Mouse (Mus musculus) CH12.LX (cell line): Measurements from ENCODE around the gene Cmklr1. TPM values are rescaled to one million over a fixed set of nuclear protein-coding genes. Genes with fewer than 3 reads are reported as not detected.

ENCODE experiments used
- DNase-seq: peaks from one replicate; pipeline ENCODE4 v3.0.0-alpha.2; 2013; ENCODE audit errors: extremely low read depth
- H3K27ac ChIP-seq: 2 replicates; pipeline ENCODE4 v1.5.1; 2012; ENCODE audit warnings: low read depth, mild to moderate bottlenecking, control low read depth, moderate library complexity; ENCODE audit not compliant: insufficient read depth
- H3K27me3 ChIP-seq: replicated peaks from 2 replicates; pipeline ENCODE3; 2012; ENCODE audit warnings: inconsistent platforms
- H3K36me3 ChIP-seq, 2 experiments: replicated peaks in 1 of 2; 2 replicates each; pipeline versions ENCODE3 to v1.6.1; 2012; ENCODE audit warnings: inconsistent platforms in 1 of 2, low read length in 1 of 2, mild to moderate bottlenecking in 1 of 2, mixed read lengths in 1 of 2, moderate library complexity in 1 of 2; ENCODE audit not compliant: control insufficient read depth in 1 of 2, insufficient read depth in 1 of 2
- H3K4me1 ChIP-seq, 2 experiments: 2 replicates each; pipeline ENCODE4 v1.6.1; 2012; ENCODE audit warnings: inconsistent platforms in 1 of 2, moderate library complexity in 1 of 2; ENCODE audit not compliant: insufficient read depth in 2 of 2, control insufficient read depth in 1 of 2
- H3K4me2 ChIP-seq: 2 replicates; pipeline ENCODE4 v1.6.1; 2012; ENCODE audit warnings: low read depth, mild to moderate bottlenecking, control low read depth; ENCODE audit not compliant: poor library complexity, insufficient read depth, severe bottlenecking
- H3K4me3 ChIP-seq, 3 experiments: fragments of 150-350 bp in 1 of 3; sonication (generic) in 1 of 3; replicated peaks in 1 of 3; 2 replicates each; pipeline versions ENCODE3 to v1.5.1; 2011 to 2012; ENCODE audit warnings: low read depth in 2 of 3, low read length in 2 of 3, mild to moderate bottlenecking in 2 of 3, moderate library complexity in 2 of 3, control low read depth in 1 of 3, improper control_type of control experiment in 1 of 3, inconsistent platforms in 1 of 3, mixed read lengths in 1 of 3; ENCODE audit not compliant: poor library complexity in 1 of 3
- H3K79me2 ChIP-seq: replicated peaks from 2 replicates; pipeline ENCODE4 v1.6.1; 2012; ENCODE audit warnings: mild to moderate bottlenecking, moderate library complexity; ENCODE audit not compliant: control insufficient read depth, poor library complexity, insufficient read depth, severe bottlenecking; ENCODE audit errors: extremely low read depth
- H3K9ac ChIP-seq: 2 replicates; pipeline ENCODE4 v1.6.1; 2012; ENCODE audit warnings: low read depth, mild to moderate bottlenecking, control low read depth, moderate library complexity; ENCODE audit not compliant: insufficient read depth
- H3K9me3 ChIP-seq: replicated peaks from 2 replicates; pipeline ENCODE3; 2012; ENCODE audit warnings: low read length, inconsistent platforms, mixed read lengths
- CHD1 ChIP-seq: IDR thresholded peaks from 2 replicates; pipeline ENCODE4 v1.6.1; 2012; ENCODE audit warnings: low read depth, low read length, improper control_type of control experiment, inconsistent platforms
- ELF1 ChIP-seq: IDR thresholded peaks from 2 replicates; pipeline ENCODE4 v1.6.1; 2014; ENCODE audit warnings: low read depth, mild to moderate bottlenecking, inconsistent platforms, low read length, improper control_type of control experiment
- JUND ChIP-seq: conservative IDR thresholded peaks from 2 replicates; pipeline ENCODE4 v1.6.1; 2011; ENCODE audit warnings: low read depth, low read length, improper control_type of control experiment
- KAT2A ChIP-seq: IDR thresholded peaks from 2 replicates; pipeline ENCODE4 v1.6.1; 2012; ENCODE audit warnings: low read length, improper control_type of control experiment, inconsistent platforms; ENCODE audit not compliant: insufficient replicate concordance
- MAX ChIP-seq: IDR thresholded peaks from 2 replicates; pipeline ENCODE4 v1.6.1; 2011; ENCODE audit warnings: low read length, improper control_type of control experiment
- MYC ChIP-seq: IDR thresholded peaks from 2 replicates; pipeline ENCODE4 v1.6.1; 2011; ENCODE audit warnings: low read depth, mild to moderate bottlenecking, improper control_type of control experiment, low read length
- NELFE ChIP-seq: IDR thresholded peaks from 2 replicates; pipeline ENCODE4 v1.6.1; 2011; ENCODE audit warnings: low read depth, low read length, improper control_type of control experiment
- NRF1 ChIP-seq: IDR thresholded peaks from 2 replicates; pipeline ENCODE4 v1.6.1; 2014; ENCODE audit warnings: low read depth, mild to moderate bottlenecking, inconsistent platforms, low read length, improper control_type of control experiment, moderate library complexity
- PAX5 ChIP-seq: IDR thresholded peaks from 2 replicates; pipeline ENCODE4 v1.6.1; 2012; ENCODE audit warnings: low read length, inconsistent platforms, mixed read lengths
- POLR2AphosphoS2 ChIP-seq: IDR thresholded peaks from 2 replicates; pipeline ENCODE4 v1.6.1; 2011; ENCODE audit warnings: low read depth, low read length, improper control_type of control experiment
- RAD21 ChIP-seq: IDR thresholded peaks from 2 replicates; pipeline ENCODE4 v1.6.1; 2011; ENCODE audit warnings: low read depth, mild to moderate bottlenecking, low read length, improper control_type of control experiment, moderate library complexity
- TCF12 ChIP-seq: IDR thresholded peaks from 2 replicates; pipeline ENCODE4 v1.6.1; 2014; ENCODE audit warnings: low read depth, mild to moderate bottlenecking, inconsistent platforms, low read length, improper control_type of control experiment
- UBTF ChIP-seq: IDR thresholded peaks from 2 replicates; pipeline ENCODE4 v1.6.1; 2012; ENCODE audit warnings: low read depth, mild to moderate bottlenecking, inconsistent platforms, low read length, improper control_type of control experiment, moderate library complexity
- USF1 ChIP-seq: IDR thresholded peaks from 2 replicates; pipeline ENCODE4 v1.6.1; 2014; ENCODE audit warnings: low read depth, mild to moderate bottlenecking, inconsistent platforms, low read length, improper control_type of control experiment
- ZC3H11A ChIP-seq: IDR thresholded peaks from 2 replicates; pipeline ENCODE4 v1.6.1; 2012; ENCODE audit warnings: low read depth, mild to moderate bottlenecking, inconsistent platforms, low read length, improper control_type of control experiment
- ZNF384 ChIP-seq: IDR thresholded peaks from 2 replicates; pipeline ENCODE4 v1.6.1; 2012; ENCODE audit warnings: low read depth, low read length, improper control_type of control experiment, inconsistent platforms
- dilution Hi-C: fragments of 300-500 bp; cut with MboI; formaldehyde crosslinking; loops from 2 replicates; pipeline ENCODE4 v1.14.3; 2020; ENCODE audit warnings: low sequenced_read_pairs; ENCODE audit not compliant: extremely low pct_unique_long_range_greater_than_20kb, extremely low pct_ligation_motif_present
- in situ Hi-C: fragments of 300-500 bp; cut with MboI; formaldehyde crosslinking; loops from 3 replicates; pipeline ENCODE4 v1.14.3; 2019; ENCODE audit warnings: low sequenced_read_pairs, low pct_ligation_motif_present, low pct_unique_long_range_greater_than_20kb, mixed read lengths
- polyA plus RNA-seq: library from polyadenylated mRNA; unstranded; fragments of >175 nt; gene quantifications from 2 replicates; pipeline ENCODE4 v1.2.1, GENCODE M21; 2012; ENCODE audit warnings: low read depth; ENCODE audit not compliant: insufficient read length
- total RNA-seq, 2 experiments: library from RNA; depleted of rRNA; stranded (reverse); fragments of 300-350 nt in 1 of 2; fragments of >200 nt in 1 of 2; gene quantifications; 2 replicates each; pipeline ENCODE4 v1.2.3; 2012 to 2014

Cmklr1 gene
- total and polyA plus RNA-seq, 3 experiments = not detected

DNA sequence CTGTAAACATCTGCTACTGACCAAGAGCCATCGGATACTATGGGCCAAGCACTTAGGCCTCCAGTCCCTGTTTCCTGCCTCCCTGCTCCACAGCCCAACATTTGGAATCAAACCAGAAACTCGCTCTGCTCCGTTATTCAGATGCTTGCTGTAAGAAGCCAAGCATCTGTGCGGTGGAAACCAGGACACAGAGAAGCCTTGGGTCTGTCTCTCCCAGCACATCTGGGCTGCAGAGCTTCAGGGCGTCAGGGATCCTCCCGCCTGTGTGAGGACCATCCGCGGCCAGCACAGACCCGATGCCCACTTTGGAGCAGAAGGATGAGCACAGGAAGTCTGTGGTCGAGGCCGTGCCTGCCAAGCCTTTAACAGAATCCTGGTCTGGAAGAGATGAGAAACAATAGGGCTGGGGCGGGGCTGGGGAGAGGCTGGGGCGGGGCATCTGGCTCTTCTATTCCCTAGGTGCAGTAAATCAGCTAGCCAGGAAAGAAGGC lies 42.2 kb downstream of the Cmklr1 start:
- Histone ChIP-seq H3K27ac (no peak overlapping the region), H3K9me3 (no peaks in the 10 kb centered on the region), H3K4me2 (no peak overlapping the region), H3K36me3 (no peaks in the 10 kb centered on the region), H3K4me3 (no peak overlapping the region), H3K9ac (no peak overlapping the region), H3K27me3 (peaks cover 87% of the 10 kb centered on the region), H3K4me1 (no peaks in the 10 kb centered on the region), H3K79me2 (no peaks in the 10 kb centered on the region)
- DNase-seq = no peak
- dilution Hi-C loops = no loop called here
- TF ChIP-seq ZNF384 (no peak), USF1 (no peak), CHD1 (no peak), JUND (no peak), PAX5 (no peak), NELFE (no peak), MAX (no peak), MYC (no peak)
- in situ Hi-C loops = no loop called here

DNA sequence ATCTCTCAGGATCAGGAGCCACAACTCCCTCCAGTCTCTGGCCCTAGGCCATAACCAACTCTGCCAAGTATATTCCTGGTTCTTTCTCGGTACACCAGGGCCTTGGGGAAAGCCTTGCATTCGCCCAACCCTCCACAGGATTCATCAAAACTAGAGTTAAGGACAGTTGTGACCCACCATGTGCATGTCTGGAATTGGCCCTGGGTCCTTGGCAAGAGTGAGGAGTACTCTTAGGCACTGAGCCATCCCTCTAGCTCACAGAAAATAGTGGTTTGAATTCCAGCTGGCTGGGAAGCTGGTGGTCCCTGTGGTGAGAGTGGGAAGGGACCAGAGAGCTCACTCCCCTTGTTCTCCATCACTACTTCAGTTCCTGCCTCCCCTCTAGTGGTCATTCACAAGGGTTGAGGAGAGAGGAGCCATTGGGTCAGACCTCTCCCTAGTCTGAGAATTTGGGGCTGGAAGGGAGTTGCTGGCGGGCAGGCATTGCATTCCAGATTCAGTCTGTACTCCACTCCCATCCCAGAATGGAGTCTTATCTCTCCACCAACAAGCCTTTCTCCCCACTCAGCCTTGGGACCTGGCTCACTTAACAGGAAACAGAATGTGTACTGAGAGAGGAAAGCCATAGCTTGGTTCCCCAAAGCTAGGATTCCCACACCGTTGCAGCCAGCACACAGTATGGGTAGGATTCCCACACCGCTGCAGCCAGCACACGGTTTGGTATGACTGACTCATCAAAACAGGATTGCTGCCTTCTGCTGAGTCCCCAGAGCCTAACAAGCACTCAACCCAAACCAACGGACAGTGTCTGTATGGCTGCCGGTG lies 43.1 kb downstream of the Cmklr1 start:
- in situ Hi-C loops = no loop called here
- no peaks in the 10 kb centered on the region for H3K79me2 ChIP-seq
- H3K36me3 ChIP-seq = no peaks in the 10 kb centered on the region
- H3K4me3 ChIP-seq = no peak overlapping the region
- dilution Hi-C loops = no loop called here
- H3K9me3 ChIP-seq = no peaks in the 10 kb centered on the region
- peaks cover 90% of the 10 kb centered on the region for H3K27me3 ChIP-seq
- DNase-seq = no peak
- H3K4me1 ChIP-seq = no peaks in the 10 kb centered on the region
- no peak for TF ChIP-seq ZC3H11A
- TF ChIP-seq TCF12 = no peak
- no peak for TF ChIP-seq ZNF384
- TF ChIP-seq RAD21 = no peak
- no peak for TF ChIP-seq NRF1
- TF ChIP-seq CHD1 = no peak
- TF ChIP-seq JUND = no peak
- TF ChIP-seq ELF1 = no peak
- no peak for TF ChIP-seq UBTF
- no peak for TF ChIP-seq PAX5
- no peak for TF ChIP-seq POLR2AphosphoS2
- no peak for TF ChIP-seq KAT2A
- H3K27ac ChIP-seq = no peak overlapping the region
- H3K4me2 ChIP-seq = no peak overlapping the region
- H3K9ac ChIP-seq = no peak overlapping the region
